Mouse (Mus musculus): ENCODE measurements around the gene Cog7. TPM values are rescaled to one million over a fixed set of nuclear protein-coding genes. Genes with fewer than 3 reads are reported as not detected.

The Cog7 gene
- polyA plus RNA-seq, 1 experiment from 2014 or later, result 22.5 TPM

DNA sequence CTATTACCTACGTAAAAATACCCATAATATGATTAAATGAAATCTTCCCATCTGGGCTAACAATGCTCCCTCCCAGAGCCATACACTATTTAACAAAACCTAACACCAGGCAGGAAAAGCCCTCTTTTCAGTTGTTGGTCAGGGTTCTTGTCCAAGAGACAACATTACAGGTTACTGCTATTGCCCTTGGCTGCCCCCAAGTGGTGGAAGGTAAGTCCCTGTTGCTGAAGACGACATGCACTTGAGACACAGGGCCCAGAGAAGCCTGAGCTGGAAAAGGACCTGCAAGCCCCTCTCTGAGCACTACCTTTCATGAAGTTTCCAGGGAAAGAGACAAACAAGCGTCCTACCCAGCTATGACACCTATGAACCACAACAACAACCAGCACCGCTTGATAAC, 6.5 kb downstream of the Cog7 start:
- Histone ChIP-seq H3K27me3 (no peaks in the 10 kb centered on the region), H3K4me1 (replicated peaks) (0 out of 2 replicates have a peak, but pooled peaks cover 4% of the 10 kb centered on the region), H3K36me3 (peaks cover 36% of the 10 kb centered on the region), H3K4me2 (no peak overlapping the region), H3K9me3 (no peaks in the 10 kb centered on the region), H3K9ac (no peak overlapping the region), H3K27ac (no peak overlapping the region), H3K4me3 (no peak overlapping the region)
- no peak for ATAC-seq (ENCODE audit: low FRiP score)
- WGBS, result 54% methylated on average over 4 of the region's 4 CpGs

DNA sequence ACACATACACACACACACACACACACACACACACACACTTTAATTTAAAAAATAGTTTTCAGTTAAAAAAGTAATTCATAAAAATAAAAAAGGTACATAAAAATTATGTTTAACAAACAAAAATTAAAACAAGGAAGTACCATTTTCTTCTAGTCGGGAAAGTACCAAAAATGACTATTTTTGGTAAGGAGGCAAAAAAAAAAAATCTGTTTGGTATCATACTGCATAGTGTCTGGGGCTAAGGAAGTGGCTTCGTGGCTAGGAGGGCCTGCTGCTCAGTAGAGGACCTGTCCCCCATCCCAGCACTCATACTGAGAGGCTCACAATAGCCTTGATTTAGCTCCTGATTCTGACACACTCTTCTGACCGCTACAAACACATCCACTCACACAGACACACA, 9.8 kb downstream of the Cog7 start:
- no peak for ATAC-seq (ENCODE audit: low FRiP score)
- Histone ChIP-seq H3K4me1 (replicated peaks) (no peaks in the 10 kb centered on the region), H3K36me3 (peaks cover 40% of the 10 kb centered on the region), H3K9me3 (no peaks in the 10 kb centered on the region), H3K27me3 (no peaks in the 10 kb centered on the region), H3K4me2 (no peak overlapping the region), H3K27ac (no peak overlapping the region), H3K9ac (no peak overlapping the region), H3K4me3 (no peak overlapping the region)
- WGBS, result 93% methylated on average over 3 of the region's 3 CpGs

DNA sequence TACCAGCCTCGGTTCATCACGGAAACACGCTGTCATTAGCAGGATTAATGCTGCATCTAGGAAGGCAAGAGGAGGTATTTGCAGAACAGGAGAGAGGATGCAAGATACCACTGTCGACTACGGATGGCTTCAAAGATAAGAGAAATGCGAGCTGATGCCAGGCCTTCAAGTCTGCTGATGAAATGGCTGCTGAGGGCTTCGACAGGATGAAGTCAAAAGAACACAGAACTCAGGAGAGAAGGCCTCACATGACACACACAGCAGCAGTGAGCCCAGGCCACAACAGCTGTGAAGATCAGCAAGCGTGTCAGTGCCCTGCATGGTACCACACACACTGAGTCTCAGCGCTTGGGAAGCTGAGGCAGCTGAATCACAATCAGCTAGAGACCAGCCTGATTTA, 11.3 kb downstream of the Cog7 start:
- no peak for ATAC-seq (ENCODE audit: low FRiP score)
- peaks cover 38% of the 10 kb centered on the region for H3K36me3 ChIP-seq

DNA sequence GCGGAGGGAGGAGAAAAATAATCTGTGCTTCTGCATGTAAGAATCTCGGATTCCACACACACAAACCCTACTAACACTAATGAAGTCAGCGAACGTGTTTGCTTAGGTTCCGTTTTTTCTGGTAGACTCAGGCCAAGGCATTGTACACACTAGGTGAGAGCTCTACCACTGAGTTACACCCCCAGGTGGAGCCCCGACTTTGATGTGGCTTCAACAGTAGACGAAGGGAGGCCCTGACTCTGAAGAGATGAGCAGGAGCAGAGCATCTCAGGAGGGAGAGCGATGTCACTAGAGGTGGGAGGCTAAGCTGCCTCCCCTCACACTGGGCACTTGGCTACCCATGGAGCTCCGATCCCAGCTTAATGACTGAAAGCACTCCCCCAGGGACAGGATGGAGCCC, 12.7 kb downstream of the Cog7 start:
- WGBS, result 91% methylated on average over 9 of the region's 9 CpGs
- Histone ChIP-seq H3K4me2 (no peak overlapping the region), H3K9ac (no peak overlapping the region), H3K4me1 (replicated peaks) (no peaks in the 10 kb centered on the region), H3K36me3 (peaks cover 42% of the 10 kb centered on the region), H3K27me3 (no peaks in the 10 kb centered on the region), H3K4me3 (no peak overlapping the region), H3K27ac (no peak overlapping the region), H3K9me3 (no peaks in the 10 kb centered on the region)
- ATAC-seq (ENCODE audit: low FRiP score), result no peak

More for the DNA sequence above, 11.3 kb downstream of the Cog7 start:
- Histone ChIP-seq H3K27ac (no peak overlapping the region), H3K4me2 (no peak overlapping the region), H3K4me1 (replicated peaks) (no peaks in the 10 kb centered on the region), H3K27me3 (no peaks in the 10 kb centered on the region), H3K9me3 (no peaks in the 10 kb centered on the region), H3K4me3 (no peak overlapping the region), H3K9ac (no peak overlapping the region)
- 90% methylated on average over 9 of the region's 9 CpGs for WGBS

DNA sequence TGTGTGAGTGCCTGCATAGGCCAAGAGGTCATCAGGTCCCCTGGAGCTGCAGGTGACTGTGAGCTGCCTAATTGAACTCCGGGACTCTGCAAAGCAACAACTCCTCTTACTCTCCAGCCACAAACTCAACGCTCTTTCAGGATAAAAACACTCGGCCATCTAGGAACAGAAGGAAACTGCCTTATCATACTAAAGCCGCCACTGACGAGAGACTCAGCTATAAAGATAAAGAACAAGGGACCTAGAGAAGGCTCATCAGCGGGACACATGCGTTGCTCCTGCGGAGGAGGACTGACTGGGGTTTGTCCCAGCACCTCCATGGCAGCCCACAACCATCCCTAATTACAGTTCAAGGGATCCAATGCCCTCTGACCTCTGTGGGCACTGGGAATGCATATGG, 13.3 kb downstream of the Cog7 start:
- ATAC-seq (ENCODE audit: low FRiP score), result no peak

DNA sequence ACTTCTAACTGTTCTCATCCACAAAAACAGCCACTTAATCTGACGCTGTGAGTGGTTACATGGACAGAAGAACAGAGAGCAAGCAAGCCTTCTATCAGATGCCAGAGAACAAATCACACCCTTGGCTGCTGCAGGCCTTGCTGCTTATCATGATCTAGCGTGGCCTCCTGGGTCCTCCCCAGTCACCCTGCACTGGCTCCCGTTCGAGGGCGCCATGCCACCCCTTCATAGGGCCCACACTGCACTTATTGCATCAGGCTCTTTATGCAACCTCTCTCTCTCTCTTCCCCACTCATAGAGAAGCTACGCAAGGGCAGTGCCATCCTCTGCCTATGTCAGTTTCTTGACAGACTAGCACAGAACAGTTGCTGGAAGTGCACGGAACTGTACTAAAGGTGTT, 15.3 kb downstream of the Cog7 start:
- Histone ChIP-seq H3K9me3 (no peaks in the 10 kb centered on the region), H3K4me3 (no peak overlapping the region), H3K36me3 (peaks cover 53% of the 10 kb centered on the region), H3K4me2 (no peak overlapping the region), H3K4me1 (replicated peaks) (no peaks in the 10 kb centered on the region), H3K27me3 (no peaks in the 10 kb centered on the region), H3K27ac (no peak overlapping the region), H3K9ac (no peak overlapping the region)
- 93% methylated on average over 7 of the region's 7 CpGs for WGBS
- ATAC-seq (ENCODE audit: low FRiP score), result no peak

More for the DNA sequence above, 13.3 kb downstream of the Cog7 start:
- Histone ChIP-seq H3K27me3 (no peaks in the 10 kb centered on the region), H3K4me3 (no peak overlapping the region), H3K4me1 (replicated peaks) (no peaks in the 10 kb centered on the region), H3K27ac (no peak overlapping the region), H3K9me3 (no peaks in the 10 kb centered on the region), H3K9ac (no peak overlapping the region), H3K4me2 (no peak overlapping the region), H3K36me3 (peaks cover 41% of the 10 kb centered on the region)
- WGBS, result 86% methylated on average over 8 of the region's 8 CpGs

DNA sequence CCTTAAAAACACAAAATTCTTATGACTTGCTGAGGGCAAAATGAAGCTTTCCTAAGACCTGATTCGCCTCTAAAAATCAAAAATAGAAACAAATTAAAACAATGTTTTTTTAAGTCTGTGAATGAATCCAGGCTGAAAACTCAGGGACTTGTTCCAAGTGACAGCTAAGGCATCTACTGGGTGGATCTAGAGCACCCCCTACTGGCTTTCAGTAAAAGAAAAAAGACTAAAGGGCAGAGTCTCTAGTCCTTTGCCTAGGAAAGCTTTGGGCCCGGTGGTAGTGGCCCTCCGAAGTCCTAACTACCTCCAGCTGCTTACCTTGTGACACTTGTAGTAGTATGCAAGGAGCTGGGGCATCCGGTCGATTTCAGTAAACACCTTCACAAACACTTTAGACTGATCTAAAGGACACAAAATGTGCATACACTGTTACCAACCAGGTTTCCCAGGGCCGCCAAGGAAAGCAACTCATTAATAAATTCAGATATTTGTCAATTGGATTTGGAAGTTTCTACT, 17.6 kb downstream of the Cog7 start:
- Histone ChIP-seq H3K4me1 (replicated peaks) (no peaks in the 10 kb centered on the region), H3K36me3 (peaks cover 47% of the 10 kb centered on the region), H3K9me3 (no peaks in the 10 kb centered on the region), H3K4me3 (no peak overlapping the region), H3K27me3 (no peaks in the 10 kb centered on the region), H3K27ac (no peak overlapping the region), H3K4me2 (no peak overlapping the region), H3K9ac (no peak overlapping the region)
- WGBS, result 71% methylated on average over 6 of the region's 6 CpGs
- ATAC-seq (ENCODE audit: low FRiP score), result no peak

DNA sequence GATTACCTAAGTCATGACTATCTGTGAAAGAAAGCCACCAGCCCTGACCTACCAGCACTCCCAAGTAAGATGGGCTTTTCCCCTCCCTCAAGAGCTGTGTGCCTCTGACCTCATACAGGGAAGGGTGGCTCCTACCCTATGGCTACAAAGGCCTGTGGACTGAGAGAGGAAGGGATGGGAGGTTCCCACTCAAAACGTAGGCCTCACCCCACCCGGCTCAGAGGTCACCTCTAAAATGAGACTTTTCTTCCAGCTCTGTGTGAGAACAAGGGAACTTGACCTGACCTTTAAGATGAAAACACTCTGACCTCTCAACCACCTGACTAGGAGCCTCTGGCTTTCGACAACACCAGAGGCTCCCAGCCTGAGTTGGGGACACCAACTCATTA, 18.9 kb downstream of the Cog7 start:
- no peak overlapping the region for H3K4me3 ChIP-seq
- no peak overlapping the region for H3K4me2 ChIP-seq
- H3K9ac ChIP-seq, result no peak overlapping the region
- no peak overlapping the region for H3K27ac ChIP-seq
- H3K4me1 ChIP-seq (replicated peaks), result no peaks in the 10 kb centered on the region
- no peak for ATAC-seq (ENCODE audit: low FRiP score)
- no peaks in the 10 kb centered on the region for H3K9me3 ChIP-seq
- peaks cover 40% of the 10 kb centered on the region for H3K36me3 ChIP-seq
- 85% methylated on average over 3 of the region's 3 CpGs for WGBS
- no peaks in the 10 kb centered on the region for H3K27me3 ChIP-seq

DNA sequence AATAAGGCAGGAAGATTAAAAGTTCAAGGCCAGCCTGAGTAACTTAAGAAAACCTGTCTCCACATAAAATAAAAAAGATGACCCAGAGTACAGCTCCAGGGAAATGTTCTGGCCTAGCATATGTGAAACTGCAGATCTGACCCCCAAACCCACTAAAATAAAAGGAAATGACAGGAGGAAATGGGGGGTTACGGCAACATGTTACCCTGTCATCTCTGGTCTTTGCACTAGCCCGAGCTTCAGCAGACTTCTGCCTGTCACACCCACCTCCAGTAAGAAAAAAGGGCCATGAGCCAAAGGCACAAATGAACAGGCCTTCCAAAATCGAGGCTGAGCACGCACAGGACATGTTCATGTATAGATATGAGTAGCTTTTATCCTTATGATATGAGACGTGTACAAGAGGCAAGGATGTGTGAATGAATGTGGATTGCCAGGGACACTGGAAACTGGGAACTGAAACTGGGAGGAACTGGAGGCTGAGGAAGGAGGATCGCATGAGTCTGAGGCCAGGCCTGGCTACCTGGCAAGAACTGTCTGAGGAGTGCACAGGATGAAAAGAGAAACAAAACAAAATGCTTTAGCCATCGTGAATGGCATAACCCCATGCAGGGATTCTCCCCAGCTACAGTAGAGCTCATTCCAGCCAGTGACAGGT, 19.5 kb downstream of the Cog7 start:
- Histone ChIP-seq H3K4me2 (no peak overlapping the region), H3K36me3 (peaks cover 40% of the 10 kb centered on the region), H3K9me3 (no peaks in the 10 kb centered on the region), H3K27ac (no peak overlapping the region), H3K9ac (no peak overlapping the region), H3K27me3 (no peaks in the 10 kb centered on the region), H3K4me3 (no peak overlapping the region), H3K4me1 (replicated peaks) (no peaks in the 10 kb centered on the region)
- no peak for ATAC-seq (ENCODE audit: low FRiP score)
- 87% methylated on average over 7 of the region's 7 CpGs for WGBS

DNA sequence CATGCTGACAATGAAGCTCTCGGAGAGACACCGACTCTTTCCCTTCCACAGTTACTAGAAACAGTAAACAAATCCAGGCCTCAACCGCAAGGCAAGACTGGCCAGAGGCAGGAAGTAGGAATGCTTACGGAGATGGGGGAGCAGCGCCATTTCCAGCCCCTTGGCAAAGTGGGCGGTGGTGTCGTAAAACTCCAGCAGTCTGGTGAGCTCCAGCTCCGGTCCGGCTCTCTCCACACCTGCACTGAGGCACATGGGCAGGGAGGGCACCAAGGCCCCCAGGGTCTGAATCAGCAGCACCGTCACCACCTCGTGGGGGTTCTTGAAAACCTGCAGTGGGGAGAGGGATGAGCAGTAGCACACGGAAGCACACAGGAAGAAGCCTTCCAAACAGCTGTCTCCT, 25.7 kb downstream of the Cog7 start:
- WGBS, result 84% methylated on average over 12 of the region's 12 CpGs
- Histone ChIP-seq H3K4me3 (no peak overlapping the region), H3K9ac (no peak overlapping the region), H3K27ac (no peak overlapping the region), H3K27me3 (no peaks in the 10 kb centered on the region), H3K36me3 (peaks cover 36% of the 10 kb centered on the region), H3K4me1 (replicated peaks) (no peaks in the 10 kb centered on the region), H3K4me2 (no peak overlapping the region), H3K9me3 (no peaks in the 10 kb centered on the region)
- ATAC-seq (ENCODE audit: low FRiP score), result no peak

DNA sequence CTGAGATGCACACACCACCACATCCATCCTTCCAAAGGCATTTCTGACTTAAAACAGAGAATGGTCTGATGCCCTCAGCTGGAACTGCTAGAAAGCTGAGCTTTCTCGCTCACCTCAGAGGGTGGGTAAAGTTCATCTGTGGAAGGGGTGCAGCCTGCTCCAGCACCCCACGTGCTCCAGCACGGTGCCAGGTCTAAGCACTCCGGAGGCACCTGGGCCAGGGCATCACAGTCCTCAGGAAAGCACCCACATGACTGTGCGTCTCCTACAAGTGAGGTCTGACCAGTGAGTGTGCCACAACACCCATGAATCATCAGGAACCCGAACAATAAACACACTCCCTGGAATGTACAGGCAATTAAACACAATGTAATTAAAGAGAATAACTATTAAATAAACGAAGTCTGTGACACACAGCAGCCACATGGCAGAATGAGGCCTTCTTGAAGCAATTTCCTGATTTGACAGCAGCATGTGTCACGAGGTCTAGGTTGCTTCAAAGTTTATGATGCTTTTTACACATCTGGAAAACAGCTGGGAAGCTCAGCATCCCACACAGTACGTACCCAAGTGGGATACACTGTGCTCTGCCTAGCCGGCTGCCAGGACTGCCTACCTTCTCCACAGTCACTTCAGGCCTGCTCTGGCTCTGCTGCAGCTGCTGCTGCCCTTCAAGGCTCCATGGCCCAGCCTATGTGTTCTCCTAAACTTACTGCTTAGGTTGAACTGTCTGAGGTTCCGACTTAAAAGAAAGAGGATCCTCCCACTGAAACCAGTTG, 26.4 kb downstream of the Cog7 start:
- Histone ChIP-seq H3K9me3 (no peaks in the 10 kb centered on the region), H3K4me3 (no peak overlapping the region), H3K27ac (no peak overlapping the region), H3K4me2 (no peak overlapping the region), H3K27me3 (no peaks in the 10 kb centered on the region), H3K9ac (no peak overlapping the region), H3K36me3 (peaks cover 37% of the 10 kb centered on the region), H3K4me1 (replicated peaks) (no peaks in the 10 kb centered on the region)
- 93% methylated on average over 11 of the region's 11 CpGs for WGBS
- no peak for ATAC-seq (ENCODE audit: low FRiP score)

DNA sequence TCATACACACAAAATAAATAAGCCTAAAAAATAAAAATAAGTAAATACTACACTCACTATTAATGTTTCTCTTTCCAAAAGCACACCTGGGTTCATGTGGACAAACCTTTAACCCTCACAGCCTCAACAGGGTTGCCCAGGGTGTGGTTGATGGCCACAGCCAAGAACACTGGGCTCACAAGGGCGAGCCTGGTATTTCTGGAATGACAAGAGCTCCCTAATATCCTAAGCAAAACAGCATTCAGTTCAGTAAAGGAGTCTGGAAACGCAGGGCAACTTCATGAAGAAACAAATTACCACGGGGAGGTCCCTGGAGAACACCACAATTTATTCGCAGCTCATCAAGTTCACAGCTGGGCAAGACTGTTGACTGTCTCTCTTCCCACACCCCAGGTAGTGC, 34.0 kb downstream of the Cog7 start:
- Histone ChIP-seq H3K4me3 (no peak overlapping the region), H3K9me3 (no peaks in the 10 kb centered on the region), H3K9ac (no peak overlapping the region), H3K36me3 (peaks cover 39% of the 10 kb centered on the region), H3K27ac (no peak overlapping the region), H3K4me2 (no peak overlapping the region), H3K27me3 (no peaks in the 10 kb centered on the region), H3K4me1 (replicated peaks) (peaks cover 6% of the 10 kb centered on the region; the same call in 1 of the 2 replicates)
- no peak for ATAC-seq (ENCODE audit: low FRiP score)
- WGBS, result 63% methylated on average over 4 of the region's 4 CpGs

DNA sequence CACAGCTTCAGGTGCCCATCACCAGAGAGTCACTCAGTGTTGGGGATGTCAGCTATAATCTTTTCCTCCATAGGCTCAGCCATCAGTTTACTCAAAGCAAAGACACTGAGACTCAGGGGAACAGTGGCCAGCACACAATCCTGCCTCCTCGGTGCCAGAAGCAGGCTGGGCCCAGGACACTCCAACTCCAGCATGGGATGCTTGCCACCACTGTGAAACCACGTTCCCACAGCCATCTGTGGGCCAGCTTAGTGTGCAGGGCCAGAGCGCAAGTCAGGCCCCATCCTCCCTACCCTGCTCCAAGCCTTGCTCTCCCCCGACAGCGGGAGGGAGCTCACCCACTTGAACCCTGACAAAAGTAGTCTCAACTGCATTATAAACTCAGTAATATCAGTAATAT, 35.3 kb downstream of the Cog7 start:
- peaks cover 6% of the 10 kb centered on the region; the same call in 1 of the 2 replicates for H3K4me1 ChIP-seq (replicated peaks)
- H3K4me3 ChIP-seq, result no peak overlapping the region
- 90% methylated on average over 5 of the region's 5 CpGs for WGBS
- H3K27ac ChIP-seq, result no peak overlapping the region
- no peak for ATAC-seq (ENCODE audit: low FRiP score)
- no peak overlapping the region for H3K9ac ChIP-seq
- H3K36me3 ChIP-seq, result peaks cover 40% of the 10 kb centered on the region
- H3K27me3 ChIP-seq, result no peaks in the 10 kb centered on the region
- no peak overlapping the region for H3K4me2 ChIP-seq
- H3K9me3 ChIP-seq, result no peaks in the 10 kb centered on the region
